Mouse (Mus musculus): ENCODE data around the gene Irf2bp2. TPM values are rescaled to one million over a fixed set of nuclear protein-coding genes. Genes with fewer than 3 reads are reported as not detected.

Irf2bp2 gene
- polyA plus RNA-seq, 1 experiment from 2014 or later = 10.1 TPM

GRCm38 (mm10) chr8:126583971-126584843 lies 9.6 kb downstream of the Irf2bp2 start:
- under 1% methylated on average over 68 of the region's 68 CpGs for WGBS
- H3K27ac ChIP-seq (ENCODE audit: low read length) = peak overlapping the region; percentile 81
- peak overlapping the region; percentile 51 for H3K4me3 ChIP-seq (replicated peaks; ENCODE audit: low read length)
- peak overlapping the region; percentile 82 for H3K4me2 ChIP-seq (ENCODE audit: low read length)
- H3K36me3 ChIP-seq (ENCODE audit: control insufficient read depth, insufficient read depth) = 0 out of 2 replicates have a peak, but pooled peaks cover 2% of the 10 kb centered on the region
- H3K9me3 ChIP-seq (ENCODE audit: control insufficient read depth, low read length) = no peaks in the 10 kb centered on the region
- no peaks in the 10 kb centered on the region for H3K27me3 ChIP-seq (replicated peaks; ENCODE audit: control insufficient read depth, insufficient read depth, low read length)
- ATAC-seq = peak; percentile 77
- peaks cover 60% of the 10 kb centered on the region for H3K4me1 ChIP-seq (replicated peaks; ENCODE audit: control insufficient read depth, insufficient read depth, low read length)
- peak overlapping the region; percentile 63 for H3K9ac ChIP-seq (replicated peaks; ENCODE audit: low read depth, low read length)

DNA sequence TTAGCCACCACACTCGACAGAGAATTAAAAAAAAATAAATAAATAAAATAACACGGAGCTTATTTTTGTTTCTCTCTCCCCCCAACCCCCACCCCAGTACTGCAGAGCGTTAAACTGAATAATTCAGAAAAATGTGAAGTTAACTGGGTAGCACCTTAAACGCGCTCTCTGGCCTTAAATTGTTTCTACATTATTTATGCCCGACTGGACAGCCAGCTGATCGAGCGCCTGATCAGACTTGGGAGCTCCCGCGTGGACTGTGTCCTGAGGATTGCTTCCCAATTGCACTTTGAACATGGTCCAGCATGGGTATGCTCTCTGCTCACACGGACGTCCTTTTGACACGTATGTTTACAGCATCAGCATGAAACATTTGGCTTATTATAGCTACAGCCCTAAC lies 10.3 kb downstream of the Irf2bp2 start:
- 1% methylated on average over 13 of the region's 13 CpGs for WGBS
- H3K9me3 ChIP-seq (ENCODE audit: control insufficient read depth, low read length) = no peaks in the 10 kb centered on the region
- H3K36me3 ChIP-seq (ENCODE audit: control insufficient read depth, insufficient read depth) = 0 out of 2 replicates have a peak, but pooled peaks cover 2% of the 10 kb centered on the region
- H3K27me3 ChIP-seq (replicated peaks; ENCODE audit: control insufficient read depth, insufficient read depth, low read length) = no peaks in the 10 kb centered on the region
- peak overlapping the region; percentile 51 for H3K4me3 ChIP-seq (replicated peaks; ENCODE audit: low read length)
- peak overlapping the region; percentile 82 for H3K4me2 ChIP-seq (ENCODE audit: low read length)
- peaks cover 54% of the 10 kb centered on the region for H3K4me1 ChIP-seq (replicated peaks; ENCODE audit: control insufficient read depth, insufficient read depth, low read length)
- H3K9ac ChIP-seq (replicated peaks; ENCODE audit: low read depth, low read length) = peak overlapping the region; percentile 63
- H3K27ac ChIP-seq (ENCODE audit: low read length) = peak overlapping the region; percentile 81
- ATAC-seq = no peak

DNA sequence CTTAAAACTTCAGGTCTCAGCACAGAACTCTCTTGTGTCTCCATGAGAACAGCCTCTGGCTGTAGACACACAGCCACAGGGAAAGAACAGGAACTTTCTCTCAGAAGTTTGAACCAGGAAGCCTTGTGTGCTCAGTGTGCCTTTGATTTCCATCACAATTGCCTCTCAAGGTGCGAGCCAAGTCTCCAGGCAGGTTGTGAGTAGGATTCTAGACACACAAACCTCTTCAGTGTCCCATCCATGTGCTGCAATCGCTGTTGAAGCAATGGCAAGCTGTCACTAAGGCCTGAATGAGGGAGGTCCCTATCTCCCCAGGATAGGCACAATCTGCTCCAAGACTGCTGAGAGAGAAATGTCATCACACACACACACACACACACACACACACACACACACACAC lies 10.8 kb downstream of the Irf2bp2 start:
- Histone ChIP-seq H3K27me3 (replicated peaks; ENCODE audit: control insufficient read depth, insufficient read depth, low read length) (no peaks in the 10 kb centered on the region), H3K4me1 (replicated peaks; ENCODE audit: control insufficient read depth, insufficient read depth, low read length) (peaks cover 50% of the 10 kb centered on the region), H3K36me3 (ENCODE audit: control insufficient read depth, insufficient read depth) (0 out of 2 replicates have a peak, but pooled peaks cover 2% of the 10 kb centered on the region), H3K9ac (replicated peaks; ENCODE audit: low read depth, low read length) (no peak overlapping the region), H3K4me2 (ENCODE audit: low read length) (no peak overlapping the region), H3K4me3 (replicated peaks; ENCODE audit: low read length) (no peak overlapping the region), H3K9me3 (ENCODE audit: control insufficient read depth, low read length) (no peaks in the 10 kb centered on the region), H3K27ac (ENCODE audit: low read length) (peak overlapping the region; percentile 81; the same call in 1 of the 2 replicates)
- ATAC-seq = no peak
- WGBS = 15% methylated on average over 2 of the region's 2 CpGs

GRCm38 (mm10) chr8:126582509-126582908 lies 11.3 kb downstream of the Irf2bp2 start:
- no peak for ATAC-seq
- no peak overlapping the region for H3K27ac ChIP-seq (ENCODE audit: low read length)

DNA sequence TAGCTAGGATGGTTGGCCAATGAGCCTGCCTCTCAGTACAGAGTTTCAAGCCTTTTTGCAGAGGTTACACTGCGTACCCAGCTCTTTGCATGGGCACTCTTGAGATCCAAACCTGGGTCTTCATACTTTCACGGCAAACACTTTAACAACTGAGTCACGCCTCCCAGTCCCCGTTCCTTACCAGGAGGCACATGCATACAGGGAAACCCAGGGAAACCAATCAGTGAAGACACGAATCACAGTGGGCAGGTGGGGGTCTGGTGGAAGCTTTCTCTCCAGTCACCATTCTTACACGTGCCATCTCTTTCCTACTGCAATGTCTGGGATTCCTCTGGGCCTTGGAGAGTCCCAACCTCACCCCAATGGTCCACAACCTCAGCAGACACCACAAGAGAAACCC lies 12.1 kb downstream of the Irf2bp2 start:
- Histone ChIP-seq H3K9ac (replicated peaks; ENCODE audit: low read depth, low read length) (no peak overlapping the region), H3K4me1 (replicated peaks; ENCODE audit: control insufficient read depth, insufficient read depth, low read length) (peaks cover 38% of the 10 kb centered on the region), H3K4me3 (replicated peaks; ENCODE audit: low read length) (no peak overlapping the region), H3K27ac (ENCODE audit: low read length) (no peak overlapping the region), H3K36me3 (ENCODE audit: control insufficient read depth, insufficient read depth) (0 out of 2 replicates have a peak, but pooled peaks cover 2% of the 10 kb centered on the region), H3K27me3 (replicated peaks; ENCODE audit: control insufficient read depth, insufficient read depth, low read length) (no peaks in the 10 kb centered on the region), H3K4me2 (ENCODE audit: low read length) (no peak overlapping the region), H3K9me3 (ENCODE audit: control insufficient read depth, low read length) (no peaks in the 10 kb centered on the region)
- 94% methylated on average over 6 of the region's 6 CpGs for WGBS
- ATAC-seq = no peak

More at GRCm38 (mm10) chr8:126582509-126582908, 11.3 kb downstream of the Irf2bp2 start:
- Histone ChIP-seq H3K4me2 (ENCODE audit: low read length) (no peak overlapping the region), H3K36me3 (ENCODE audit: control insufficient read depth, insufficient read depth) (0 out of 2 replicates have a peak, but pooled peaks cover 2% of the 10 kb centered on the region), H3K4me3 (replicated peaks; ENCODE audit: low read length) (no peak overlapping the region), H3K9me3 (ENCODE audit: control insufficient read depth, low read length) (no peaks in the 10 kb centered on the region), H3K4me1 (replicated peaks; ENCODE audit: control insufficient read depth, insufficient read depth, low read length) (peaks cover 45% of the 10 kb centered on the region), H3K27me3 (replicated peaks; ENCODE audit: control insufficient read depth, insufficient read depth, low read length) (no peaks in the 10 kb centered on the region), H3K9ac (replicated peaks; ENCODE audit: low read depth, low read length) (no peak overlapping the region)
- WGBS = 38% methylated on average over 6 of the region's 6 CpGs

DNA sequence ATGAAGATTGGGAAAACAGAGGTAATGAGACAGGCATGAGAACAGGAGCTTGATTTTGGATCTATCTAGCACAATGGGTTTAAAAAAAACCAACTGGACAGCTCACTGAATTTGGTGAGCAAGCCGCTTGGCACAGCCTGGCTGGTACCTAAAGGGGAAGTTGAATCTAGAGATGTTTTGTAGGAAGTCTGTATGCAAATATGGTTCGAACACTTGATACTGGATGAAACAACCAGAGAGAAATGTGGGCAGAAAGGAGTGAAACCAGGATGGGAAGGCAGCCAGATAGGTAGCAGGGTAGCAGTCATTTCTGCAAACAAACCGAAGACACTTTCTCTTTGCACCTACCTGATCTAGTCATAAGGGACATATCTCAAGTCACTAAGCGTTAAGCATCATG lies 13.0 kb downstream of the Irf2bp2 start:
- no peaks in the 10 kb centered on the region for H3K27me3 ChIP-seq (replicated peaks; ENCODE audit: control insufficient read depth, insufficient read depth, low read length)
- peaks cover 34% of the 10 kb centered on the region for H3K4me1 ChIP-seq (replicated peaks; ENCODE audit: control insufficient read depth, insufficient read depth, low read length)
- no peak overlapping the region for H3K27ac ChIP-seq (ENCODE audit: low read length)
- ATAC-seq = no peak
- no peaks in the 10 kb centered on the region for H3K9me3 ChIP-seq (ENCODE audit: control insufficient read depth, low read length)
- 98% methylated on average over 4 of the region's 4 CpGs for WGBS
- no peak overlapping the region for H3K4me3 ChIP-seq (replicated peaks; ENCODE audit: low read length)
- no peak overlapping the region for H3K4me2 ChIP-seq (ENCODE audit: low read length)
- H3K9ac ChIP-seq (replicated peaks; ENCODE audit: low read depth, low read length) = no peak overlapping the region
- 0 out of 2 replicates have a peak, but pooled peaks cover 2% of the 10 kb centered on the region for H3K36me3 ChIP-seq (ENCODE audit: control insufficient read depth, insufficient read depth)

DNA sequence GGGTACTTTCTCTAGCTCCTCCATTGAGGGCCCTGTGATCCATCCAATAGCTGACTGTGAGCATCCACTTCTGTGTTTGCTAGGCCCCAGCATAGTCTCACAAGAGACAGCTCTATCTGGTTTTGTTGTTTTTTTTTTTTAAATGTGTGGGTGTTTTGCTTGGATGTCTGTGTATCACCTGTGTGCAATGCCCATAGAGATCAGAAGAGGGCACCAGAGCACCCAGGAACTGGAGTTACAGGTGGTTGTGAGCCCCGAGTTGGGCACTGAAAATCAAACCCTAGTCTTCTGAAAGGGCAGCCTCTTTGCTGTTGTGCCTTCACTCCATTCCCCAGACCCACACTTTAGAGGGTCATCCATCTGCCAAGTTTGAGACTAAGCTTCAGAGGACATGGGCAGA lies 13.7 kb downstream of the Irf2bp2 start:
- Histone ChIP-seq H3K9me3 (ENCODE audit: control insufficient read depth, low read length) (no peaks in the 10 kb centered on the region), H3K4me1 (replicated peaks; ENCODE audit: control insufficient read depth, insufficient read depth, low read length) (peaks cover 26% of the 10 kb centered on the region), H3K27me3 (replicated peaks; ENCODE audit: control insufficient read depth, insufficient read depth, low read length) (no peaks in the 10 kb centered on the region), H3K27ac (ENCODE audit: low read length) (no peak overlapping the region), H3K4me3 (replicated peaks; ENCODE audit: low read length) (no peak overlapping the region), H3K9ac (replicated peaks; ENCODE audit: low read depth, low read length) (no peak overlapping the region), H3K36me3 (ENCODE audit: control insufficient read depth, insufficient read depth) (0 out of 2 replicates have a peak, but pooled peaks cover 2% of the 10 kb centered on the region), H3K4me2 (ENCODE audit: low read length) (no peak overlapping the region)
- no peak for ATAC-seq
- 100% methylated on average over 1 of the region's 1 CpGs for WGBS

GRCm38 (mm10) chr8:126578641-126579040 lies 15.1 kb downstream of the Irf2bp2 start:
- ATAC-seq = no peak
- no peak overlapping the region for H3K9ac ChIP-seq (replicated peaks; ENCODE audit: low read depth, low read length)
- no peak overlapping the region for H3K27ac ChIP-seq (ENCODE audit: low read length)
- no peak overlapping the region for H3K4me3 ChIP-seq (replicated peaks; ENCODE audit: low read length)
- no peaks in the 10 kb centered on the region for H3K9me3 ChIP-seq (ENCODE audit: control insufficient read depth, low read length)
- no peaks in the 10 kb centered on the region for H3K27me3 ChIP-seq (replicated peaks; ENCODE audit: control insufficient read depth, insufficient read depth, low read length)
- peaks cover 12% of the 10 kb centered on the region for H3K4me1 ChIP-seq (replicated peaks; ENCODE audit: control insufficient read depth, insufficient read depth, low read length)
- H3K4me2 ChIP-seq (ENCODE audit: low read length) = no peak overlapping the region
- H3K36me3 ChIP-seq (ENCODE audit: control insufficient read depth, insufficient read depth) = 0 out of 2 replicates have a peak, but pooled peaks cover 2% of the 10 kb centered on the region
- 87% methylated on average over 3 of the region's 3 CpGs for WGBS

DNA sequence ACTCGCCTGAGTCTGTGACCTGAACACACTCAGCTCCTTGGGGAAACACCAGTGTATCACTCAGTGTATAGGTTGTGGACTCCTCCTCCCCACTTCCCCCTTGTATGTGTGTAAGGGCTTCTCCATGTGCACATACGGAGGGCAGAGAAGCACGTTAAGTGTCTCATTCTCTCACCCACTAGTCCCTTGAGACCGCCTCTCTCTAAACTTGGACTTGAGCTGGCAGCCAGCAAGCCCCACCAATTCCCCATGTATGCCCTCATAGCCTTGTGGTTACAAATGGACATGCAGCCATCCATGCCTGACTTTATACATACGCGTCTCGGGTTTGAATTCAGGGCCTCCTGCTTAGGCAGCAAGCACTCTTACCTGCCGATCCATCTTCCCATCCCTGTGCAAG lies 16.9 kb downstream of the Irf2bp2 start:
- Histone ChIP-seq H3K36me3 (ENCODE audit: control insufficient read depth, insufficient read depth) (0 out of 2 replicates have a peak, but pooled peaks cover 2% of the 10 kb centered on the region), H3K9ac (replicated peaks; ENCODE audit: low read depth, low read length) (no peak overlapping the region), H3K27ac (ENCODE audit: low read length) (no peak overlapping the region), H3K9me3 (ENCODE audit: control insufficient read depth, low read length) (no peaks in the 10 kb centered on the region), H3K27me3 (replicated peaks; ENCODE audit: control insufficient read depth, insufficient read depth, low read length) (no peaks in the 10 kb centered on the region), H3K4me2 (ENCODE audit: low read length) (no peak overlapping the region), H3K4me3 (replicated peaks; ENCODE audit: low read length) (no peak overlapping the region), H3K4me1 (replicated peaks; ENCODE audit: control insufficient read depth, insufficient read depth, low read length) (no peaks in the 10 kb centered on the region)
- 93% methylated on average over 8 of the region's 8 CpGs for WGBS
- no peak for ATAC-seq
